Mouse (Mus musculus) 3134 (cell line): Measurements from ENCODE around the gene Adamtsl3.
"Not testable (repeated sequence)": the region's sequence is repeated elsewhere in the genome, so short reads cannot be mapped to it uniquely, and the experiment has no call there.

Experiments used
- DNase-seq: peaks from one replicate; pipeline ENCODE4 v3.0.0-alpha.2; 2011; ENCODE audit warnings: low spot score; ENCODE audit not compliant: insufficient read length; ENCODE audit errors: extremely low read depth

Gene Adamtsl3

DNA sequence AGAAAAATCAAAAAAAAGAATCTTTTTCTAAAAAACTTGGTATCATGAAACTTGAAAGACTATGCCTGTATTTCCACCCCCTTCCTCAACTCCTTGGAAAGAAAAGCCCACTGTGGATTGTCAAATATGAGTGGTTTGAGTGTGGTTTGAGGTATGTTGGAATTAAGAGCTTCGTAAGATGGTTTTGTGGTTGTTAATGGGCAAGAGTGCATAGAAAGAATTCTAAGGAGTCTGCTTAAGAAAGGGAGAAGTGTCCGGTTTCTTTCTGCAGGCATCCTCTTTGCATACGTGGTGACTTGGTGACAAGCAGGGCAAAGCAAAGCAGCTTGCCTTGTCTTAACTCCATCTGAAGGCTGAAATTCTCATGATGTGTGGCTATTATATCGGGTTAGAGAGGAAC is 81.6 kb downstream of the Adamtsl3 start:
- DNase-seq: no peak

- DNase-seq: not testable (repeated sequence)
These were observed 85.0 kb downstream of the Adamtsl3 start for GRCm38 (mm10) chr7:82420329-82421052.

DNA sequence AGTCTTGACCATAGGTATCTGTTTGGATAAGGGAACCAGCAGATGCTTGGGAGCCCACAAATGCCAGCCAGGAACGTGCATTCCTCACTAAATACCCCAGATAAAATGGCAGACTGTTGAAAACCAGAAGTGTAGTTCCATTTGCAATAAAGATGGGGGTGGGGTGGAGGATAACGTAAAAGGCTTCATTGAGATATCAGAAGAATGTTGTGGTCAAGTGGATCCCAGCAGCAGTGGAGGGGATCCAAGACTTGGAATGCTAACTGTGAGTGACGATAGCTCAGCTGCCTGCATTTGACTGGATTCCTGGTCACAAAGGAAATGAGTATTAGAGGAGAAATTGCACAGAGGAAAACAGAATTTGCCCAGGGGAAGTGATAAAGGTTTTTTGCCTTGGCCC is 87.1 kb downstream of the Adamtsl3 start:
- DNase-seq: peak; percentile 65

DNA sequence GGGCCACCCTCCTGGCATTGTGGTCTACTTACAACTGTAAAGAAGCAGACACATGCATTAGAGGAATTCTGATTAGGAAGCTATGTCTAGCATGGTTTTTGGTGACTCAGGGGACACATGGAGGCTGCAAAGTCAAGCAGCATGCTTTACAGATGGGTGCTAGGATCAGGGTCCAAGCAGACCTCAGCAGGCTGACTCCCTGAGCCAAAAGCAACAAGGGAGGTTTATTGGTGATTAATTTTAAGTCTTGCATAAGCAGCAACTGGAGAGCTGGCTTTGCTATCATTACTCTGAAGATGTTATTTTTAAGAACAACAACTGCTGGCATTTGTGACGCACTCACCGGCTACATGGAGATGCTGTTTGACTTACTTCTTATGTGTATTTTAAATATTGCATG is 88.1 kb downstream of the Adamtsl3 start:
- peak; percentile 53 for DNase-seq

GRCm38 (mm10) chr7:82424281-82424680 is 88.8 kb downstream of the Adamtsl3 start:
- no peak for DNase-seq

- DNase-seq: no peak
These were observed 89.9 kb downstream of the Adamtsl3 start for GRCm38 (mm10) chr7:82425374-82425773.

GRCm38 (mm10) chr7:82429447-82429846 is 94.0 kb downstream of the Adamtsl3 start:
- no peak for DNase-seq

GRCm38 (mm10) chr7:82431572-82431971 is 96.1 kb downstream of the Adamtsl3 start:
- DNase-seq: no peak

- DNase-seq: no peak
These were observed 97.7 kb downstream of the Adamtsl3 start for GRCm38 (mm10) chr7:82433226-82433625.

- peak; percentile 58 for DNase-seq
These were observed 122.9 kb downstream of the Adamtsl3 start for GRCm38 (mm10) chr7:82458376-82458775.

- no peak for DNase-seq
These were observed 127.5 kb downstream of the Adamtsl3 start for GRCm38 (mm10) chr7:82462921-82463523.

DNA sequence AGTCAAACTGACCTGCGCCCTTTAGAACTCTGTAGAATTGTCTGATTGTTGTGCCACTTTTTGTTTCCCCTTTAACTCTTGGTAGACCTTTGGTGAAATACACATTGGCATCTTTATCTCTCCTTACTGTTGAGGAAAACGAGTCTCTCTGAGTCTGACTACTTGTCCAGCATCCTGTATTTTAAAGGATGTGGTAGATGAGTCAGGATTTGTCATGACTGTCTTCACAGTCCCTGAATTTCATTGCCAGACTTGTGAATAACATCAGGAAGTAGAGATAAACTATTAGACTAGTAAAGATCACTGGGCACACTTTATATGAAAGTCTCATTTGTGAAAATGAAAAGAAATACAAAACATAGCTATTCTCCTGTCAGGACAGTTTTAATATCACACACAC is 128.9 kb downstream of the Adamtsl3 start:
- DNase-seq: peak; percentile 64

DNA sequence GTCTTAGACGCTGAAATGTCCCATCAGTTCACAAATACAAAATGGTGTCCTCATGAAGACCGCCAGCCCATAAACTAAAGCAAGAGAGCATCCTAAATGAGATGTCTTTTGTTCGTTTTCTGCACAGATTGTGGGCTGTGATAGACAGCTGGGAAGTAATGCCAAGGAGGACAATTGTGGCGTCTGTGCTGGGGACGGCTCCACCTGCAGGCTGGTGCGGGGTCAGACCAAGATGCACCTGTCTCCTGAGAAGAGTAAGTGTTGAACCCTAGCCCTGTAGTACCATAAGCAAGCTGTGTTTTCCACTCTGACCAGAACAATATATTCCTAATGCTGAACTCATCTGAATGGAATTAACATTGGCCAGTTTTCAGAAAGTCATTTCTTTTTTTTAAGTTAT is 129.9 kb downstream of the Adamtsl3 start:
- no peak for DNase-seq

GRCm38 (mm10) chr7:82476441-82477221 is 141.1 kb downstream of the Adamtsl3 start:
- no peak for DNase-seq

- DNase-seq: no peak
These were observed 143.0 kb downstream of the Adamtsl3 start for GRCm38 (mm10) chr7:82478461-82478860.

DNA sequence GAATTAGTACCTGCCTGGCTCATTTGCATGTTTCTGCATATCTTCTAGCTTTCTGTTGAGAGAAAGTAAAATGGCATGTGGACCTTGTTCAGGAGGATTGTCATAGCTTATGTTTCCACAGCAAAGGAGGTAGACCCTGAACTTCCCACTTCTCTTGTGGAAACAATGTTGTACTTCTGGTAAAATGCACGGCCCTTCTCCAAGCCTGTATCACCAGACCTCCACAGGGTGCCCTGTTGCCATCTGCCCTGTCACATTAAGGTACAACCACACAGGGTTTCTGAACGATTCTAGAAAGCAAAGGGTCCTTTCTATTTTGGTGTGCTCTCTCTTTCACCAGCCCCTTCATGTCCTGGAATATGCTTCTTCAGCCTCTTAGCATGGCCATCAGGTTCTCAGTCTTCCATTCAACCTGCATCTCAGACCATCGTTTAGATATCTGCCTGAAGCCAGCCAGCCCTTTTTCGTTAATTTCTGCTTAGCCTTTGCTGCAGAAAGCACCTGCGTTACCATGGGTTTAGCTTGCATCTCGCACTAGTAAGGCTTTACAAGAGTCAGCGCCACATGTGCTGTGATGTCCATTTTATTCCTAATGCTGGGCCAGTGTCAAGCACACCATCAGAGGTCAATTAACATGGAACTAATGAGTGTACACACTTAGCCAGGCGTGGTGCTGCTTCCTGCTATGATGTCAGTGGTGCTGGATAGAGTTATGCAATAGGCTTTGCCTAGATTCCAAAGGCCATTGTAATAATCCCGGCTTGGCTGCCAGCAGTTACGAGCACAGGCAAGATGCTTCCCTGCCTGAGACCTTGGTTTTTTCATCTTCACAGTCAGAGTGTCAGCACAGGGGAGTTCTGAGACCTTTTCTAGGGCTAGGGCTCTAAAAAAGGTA is 143.6 kb downstream of the Adamtsl3 start:
- peak; percentile 51 for DNase-seq

- no peak for DNase-seq
These were observed 147.9 kb downstream of the Adamtsl3 start for GRCm38 (mm10) chr7:82483426-82483825.

GRCm38 (mm10) chr7:82484834-82485233 is 149.3 kb downstream of the Adamtsl3 start:
- no peak for DNase-seq

DNA sequence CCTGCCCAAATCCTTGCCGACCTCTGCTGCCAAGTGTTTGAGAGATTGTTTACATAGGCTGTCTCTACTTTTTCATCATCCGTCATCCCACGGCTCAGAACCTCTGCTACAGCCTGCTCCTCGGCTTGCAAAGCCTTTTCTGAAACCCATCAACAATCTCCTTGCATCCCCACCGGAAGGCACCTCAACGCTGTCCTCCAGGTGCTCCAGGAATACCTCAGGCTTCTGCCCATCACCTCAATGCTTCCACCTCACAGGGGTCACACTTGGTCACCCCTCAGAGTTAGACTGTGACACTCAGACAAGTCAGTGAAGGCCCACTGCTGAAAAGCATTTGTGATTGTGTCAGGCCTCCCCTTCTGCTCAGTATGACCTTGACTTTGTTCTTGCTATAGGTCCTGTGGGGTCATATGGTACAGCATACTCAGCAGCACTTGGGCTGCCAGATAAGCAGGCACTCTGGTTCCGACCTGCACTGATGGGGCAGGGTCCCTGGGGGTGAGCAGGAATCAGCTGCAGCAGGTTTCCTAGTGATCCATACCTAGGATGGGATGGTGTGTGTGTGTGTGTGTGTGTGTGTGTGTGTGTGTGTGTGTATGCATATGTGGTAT is 150.0 kb downstream of the Adamtsl3 start:
- DNase-seq: no peak

DNA sequence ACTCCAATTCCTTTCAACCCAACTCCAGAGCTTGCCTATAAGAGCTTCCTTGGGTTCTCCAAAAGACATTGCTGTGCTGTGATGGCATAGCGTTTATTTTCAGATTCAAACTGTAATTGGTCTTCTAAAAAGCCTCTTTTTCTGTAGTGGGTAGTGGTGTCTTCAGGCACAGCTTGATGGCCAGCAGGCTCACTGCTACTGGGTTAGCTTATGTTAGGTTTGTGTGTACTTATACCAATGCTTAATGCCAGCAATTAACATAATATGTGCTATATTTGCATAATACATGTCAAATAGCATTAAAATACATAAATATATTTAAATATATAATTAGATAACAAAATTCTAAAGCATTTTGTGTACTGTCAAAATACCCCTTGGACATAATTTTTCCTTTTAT is 155.5 kb downstream of the Adamtsl3 start:
- DNase-seq: no peak
